Comparison of ENCODE assay signal across 7 mouse cellular contexts in genomic region chr19:41763870-41764660, GRCm38 (mm10). TPM values are rescaled to one million over a fixed set of nuclear protein-coding genes. Genes with fewer than 3 reads are reported as not detected.
A peak's percentile ranks its signal among the peaks of the same experiment; 100 is the strongest.
DNase-seq lines count a peak whose midpoint lies in the region; ATAC-seq and TF ChIP-seq lines count a peak whose summit lies in the region.

No protein-coding gene starts in this region.

- peak; percentile 67; the same call in 1 of the 2 replicates for ATAC-seq in limb, embryonic 12.5 days (ENCODE audit: insufficient number of reproducible peaks, insufficient read depth, low FRiP score, low TSS enrichment, low read depth)
- ATAC-seq in midbrain, postnatal 0 days (ENCODE audit: low FRiP score): peak; percentile 69; the same call in 1 of the 2 replicates

- H3K27ac ChIP-seq in limb, embryonic 12.5 days: no peak overlapping the region
- H3K27ac ChIP-seq in midbrain, postnatal 0 days (ENCODE audit: low read depth, low read length): no peak overlapping the region

- 35% methylated on average over 12 of the region's 12 CpGs for WGBS in limb, embryonic 12.5 days
- 30% methylated on average over 12 of the region's 12 CpGs for WGBS in midbrain, postnatal 0 days

- peaks cover 22% of the 10 kb centered on the region for H3K36me3 ChIP-seq in limb, embryonic 12.5 days
- H3K36me3 ChIP-seq in midbrain, postnatal 0 days (ENCODE audit: insufficient read depth, low read length): no peaks in the 10 kb centered on the region

- H3K4me1 ChIP-seq in limb, embryonic 12.5 days (replicated peaks): peaks cover 10% of the 10 kb centered on the region
- H3K4me1 ChIP-seq in midbrain, postnatal 0 days (ENCODE audit: insufficient read depth, low read length): 0 out of 2 replicates have a peak, but pooled peaks cover 5% of the 10 kb centered on the region

- H3K4me3 ChIP-seq in limb, embryonic 12.5 days (replicated peaks): no peak overlapping the region
- H3K4me3 ChIP-seq in midbrain, postnatal 0 days (ENCODE audit: low read depth, low read length): no peak overlapping the region

- no peak overlapping the region for H3K4me2 ChIP-seq in limb, embryonic 12.5 days
- no peak overlapping the region for H3K4me2 ChIP-seq in midbrain, postnatal 0 days (ENCODE audit: low read depth, low read length, poor library complexity, severe bottlenecking)

- no peaks in the 10 kb centered on the region for H3K9me3 ChIP-seq in limb, embryonic 12.5 days
- H3K9me3 ChIP-seq in midbrain, postnatal 0 days (ENCODE audit: low read length): no peaks in the 10 kb centered on the region

- H3K27me3 ChIP-seq in limb, embryonic 12.5 days: no peaks in the 10 kb centered on the region
- H3K27me3 ChIP-seq in midbrain, postnatal 0 days (ENCODE audit: insufficient read depth, low read length): no peaks in the 10 kb centered on the region

- peak; percentile 99 for TF ChIP-seq CTCF in midbrain, postnatal 0 days (IDR thresholded peaks at IDR 0.05)

- DNase-seq in adrenal gland, adult 8-10 months: peak; percentile 69
- peak; percentile 97 for DNase-seq in embryo, embryonic 10.5 days (ENCODE audit: low spot score)
- DNase-seq in gastrocnemius, postnatal 4 days (ENCODE audit: low spot score in 2 of 2): peak; percentile 77 to 80
- DNase-seq in kidney, adult 9 months: peak; percentile 89
- DNase-seq in midbrain, postnatal 0 days (ENCODE audit: low spot score): peak; percentile 94
- DNase-seq in spleen, postnatal 14 days (ENCODE audit: low spot score in 2 of 2): peak; percentile 67 to 86

- H3K9ac ChIP-seq in limb, embryonic 12.5 days (replicated peaks): no peak overlapping the region
- H3K9ac ChIP-seq in midbrain, postnatal 0 days (replicated peaks; ENCODE audit: low read length, poor library complexity, severe bottlenecking): no peak overlapping the region

RNA-seq across cellular contexts. Expression of gene Slit1, which starts 20.6 kb away (rescaled TPM):
- 10 to 100 TPM in 2 of 4 experiments, 1 to 10 TPM in 2; 5.7 to 32.3 (median 14.2) TPM for total RNA-seq in adrenal gland, adult 8-10 months (2022)
- 1 to 10 TPM; 1.2 to 2.3 TPM for total RNA-seq in gastrocnemius, postnatal 4 days (2021)
- polyA plus RNA-seq in limb, embryonic 12.5 days (2016; fragmentation: Nextera tagmentation; extraction: Ambion mirVana): 0.15 and 0.40 TPM in 2 replicates
- total RNA-seq in midbrain, postnatal 0 days (2014; rRNA removed): 72.3 and 74.2 TPM in 2 replicates
- polyA plus RNA-seq in midbrain, postnatal 0 days (2015; fragmentation: Nextera tagmentation; extraction: Ambion mirVana): 15.4 and 17.0 TPM in 2 replicates

RNA-seq across cellular contexts. Expression of gene Arhgap19, which starts 37.8 kb away (rescaled TPM):
- total RNA-seq in adrenal gland, adult 8-10 months (2022): 1 to 10 TPM; 4.5 to 8.6 (median 7.2) TPM
- total RNA-seq in gastrocnemius, postnatal 4 days (2021): 10 to 100 TPM; 14.5 to 15.4 TPM
- polyA plus RNA-seq in limb, embryonic 12.5 days (2016; fragmentation: Nextera tagmentation; extraction: Ambion mirVana): 33.5 and 35.0 TPM in 2 replicates
- total RNA-seq in midbrain, postnatal 0 days (2014; rRNA removed): 4.5 and 5.7 TPM in 2 replicates
- polyA plus RNA-seq in midbrain, postnatal 0 days (2015; fragmentation: Nextera tagmentation; extraction: Ambion mirVana): 2.5 and 2.9 TPM in 2 replicates
